Mouse (Mus musculus) ES-E14 (cell line): ENCODE measurements around the gene Ptprg.

Source experiments
- CHD2 ChIP-seq: IDR thresholded peaks from 2 replicates; pipeline ENCODE4 v1.6.1; 2014; ENCODE audit warnings: mild to moderate bottlenecking, low read depth, low read length, inconsistent platforms
- HCFC1 ChIP-seq: IDR thresholded peaks from 2 replicates; pipeline ENCODE4 v1.6.1; 2012; ENCODE audit warnings: low read length, inconsistent platforms, borderline replicate concordance; ENCODE audit not compliant: insufficient read depth
- ZNF384 ChIP-seq: IDR thresholded peaks from 2 replicates; pipeline ENCODE4 v1.6.1; 2012; ENCODE audit warnings: low read depth, low read length, inconsistent platforms

DNA sequence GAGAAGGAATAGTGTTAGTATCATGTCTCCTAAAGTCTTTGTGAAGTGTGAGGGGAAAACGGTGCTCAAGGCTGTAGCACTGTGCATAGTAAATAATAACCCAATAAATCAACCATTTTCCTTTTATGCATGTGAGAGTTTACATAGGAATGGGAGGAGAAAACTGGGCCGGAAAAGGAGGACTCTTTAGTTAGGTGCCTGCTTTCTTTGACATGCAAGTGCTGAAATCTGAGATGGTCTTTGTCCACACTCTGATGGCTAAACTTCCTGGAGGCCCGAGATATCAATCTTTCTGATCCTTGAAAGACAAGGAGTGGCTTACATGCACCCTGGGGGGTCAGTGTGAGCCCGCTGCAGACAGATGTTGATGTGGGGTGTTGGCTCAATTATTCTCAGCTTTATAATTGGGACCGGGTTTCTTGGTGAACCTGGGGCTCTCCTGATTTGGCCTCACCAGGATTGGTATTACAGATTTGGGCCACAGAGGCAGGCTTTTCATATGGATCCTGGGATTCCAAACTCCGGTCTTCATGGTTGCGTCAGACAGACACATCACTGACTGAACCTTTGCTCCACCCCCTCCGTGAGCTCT is 7.4 kb downstream of the Ptprg start:
- TF ChIP-seq ZNF384, result no peak
- no peak for TF ChIP-seq HCFC1
- no peak for TF ChIP-seq CHD2
